In genomic region chr12:111423570-111424129, GRCm38 (mm10) we compare ENCODE assay signal across 13 mouse cellular contexts. TPM values are rescaled to one million over a fixed set of nuclear protein-coding genes. Genes with fewer than 3 reads are reported as not detected.
DNase-seq lines count a peak whose midpoint lies in the region; ATAC-seq and TF ChIP-seq lines count a peak whose summit lies in the region.
"Had no signal": no experiment of that assay in that cellular context is flagged by ENCODE, and none has a peak within 500 bp of the region (broad histone marks: within the 10 kb centered on the region; RNA-seq: fewer than 3 reads in every experiment).

No protein-coding gene starts in this region.

- TF ChIP-seq POLR2A in heart, adult 2 months (IDR thresholded peaks at IDR 0.05; ENCODE audit: insufficient read depth, low read depth, low read length): no peak

- H3K9me3 ChIP-seq in heart, embryonic 10.5 days: no peaks in the 10 kb centered on the region
- H3K9me3 ChIP-seq in E14TG2a.4 (ENCODE audit: low read length): no peaks in the 10 kb centered on the region
- H3K9me3 ChIP-seq in hindbrain, embryonic 10.5 days: no peaks in the 10 kb centered on the region
- no peaks in the 10 kb centered on the region for H3K9me3 ChIP-seq in midbrain, embryonic 12.5 days

- peaks cover 60% of the 10 kb centered on the region for H3K4me1 ChIP-seq in heart, embryonic 10.5 days
- H3K4me1 ChIP-seq in heart, adult 2 months (ENCODE audit: control insufficient read depth, insufficient read depth, low read length): peaks cover 3% of the 10 kb centered on the region; the same call in 1 of the 2 replicates
- peaks cover 47% of the 10 kb centered on the region for H3K4me1 ChIP-seq in E14TG2a.4 (replicated peaks; ENCODE audit: low read depth, low read length)
- H3K4me1 ChIP-seq in hindbrain, embryonic 10.5 days (replicated peaks): peaks cover 44% of the 10 kb centered on the region
- peaks cover 7% of the 10 kb centered on the region for H3K4me1 ChIP-seq in midbrain, embryonic 12.5 days

- intact Hi-C loops in heart, adult 2 months (cut with DNase I): no loop called here

- no peaks in the 10 kb centered on the region for H3K79me2 ChIP-seq in heart, adult 2 months (replicated peaks; ENCODE audit: control insufficient read depth, insufficient read depth, low read length)

- 8% methylated on average over 43 of the region's 43 CpGs for WGBS in heart, embryonic 10.5 days
- 55% methylated on average over 43 of the region's 43 CpGs for WGBS in heart, adult 2 months
- WGBS in hindbrain, embryonic 10.5 days: 2% methylated on average over 43 of the region's 43 CpGs
- 2% methylated on average over 43 of the region's 43 CpGs for WGBS in midbrain, embryonic 12.5 days

- no peaks in the 10 kb centered on the region for H3K36me3 ChIP-seq in heart, embryonic 10.5 days
- H3K36me3 ChIP-seq in heart, adult 2 months (ENCODE audit: control insufficient read depth, insufficient read depth, low read length): no peaks in the 10 kb centered on the region
- no peaks in the 10 kb centered on the region for H3K36me3 ChIP-seq in E14TG2a.4 (ENCODE audit: insufficient read depth, low read length)
- no peaks in the 10 kb centered on the region for H3K36me3 ChIP-seq in hindbrain, embryonic 10.5 days
- no peaks in the 10 kb centered on the region for H3K36me3 ChIP-seq in midbrain, embryonic 12.5 days

- no peak for ATAC-seq in midbrain, embryonic 12.5 days (ENCODE audit: low FRiP score, low read depth)
- ATAC-seq: activated CD4-positive, CD25-positive, alpha-beta regulatory T cell, adult 4 months had no signal

- H3K4me3 ChIP-seq in heart, embryonic 10.5 days: peak overlapping the region; percentile 49
- no peak overlapping the region for H3K4me3 ChIP-seq in heart, adult 2 months
- H3K4me3 ChIP-seq in E14TG2a.4 (replicated peaks; ENCODE audit: low read length): peak overlapping the region; percentile 64
- H3K4me3 ChIP-seq in hindbrain, embryonic 10.5 days: peak overlapping the region; percentile 36
- peak overlapping the region; percentile 2 for H3K4me3 ChIP-seq in midbrain, embryonic 12.5 days

- no peak overlapping the region for H3K9ac ChIP-seq in heart, adult 2 months (ENCODE audit: low read depth, low read length)
- H3K9ac ChIP-seq in midbrain, embryonic 12.5 days (replicated peaks): no peak overlapping the region

- TF ChIP-seq CTCF in heart, adult 2 months (IDR thresholded peaks at IDR 0.05): no peak
- TF ChIP-seq CTCF in E14TG2a.4 (conservative IDR thresholded peaks at IDR 0.05; ENCODE audit: low read length): no peak

- DNase-seq in heart, embryonic 10.5 days (ENCODE audit: low spot score): no peak
- no peak for DNase-seq in heart, adult 2 months
- DNase-seq in hindbrain, embryonic 10.5 days (ENCODE audit: low spot score): no peak
- no peak for DNase-seq in ovary, postnatal 10 days (ENCODE audit: low spot score)
- no peak for DNase-seq in frontal cortex, postnatal 14 days (ENCODE audit: low spot score in 2 of 2)
- no peak for DNase-seq in layer of hippocampus, postnatal 36 days
- DNase-seq: cerebellum, adult 11-12 months; thymus, postnatal 14 days had no signal

- peaks cover 95% of the 10 kb centered on the region for H3K27me3 ChIP-seq in heart, embryonic 10.5 days (ENCODE audit: insufficient read depth, poor library complexity, severe bottlenecking)
- H3K27me3 ChIP-seq in heart, adult 2 months (ENCODE audit: control insufficient read depth, insufficient read depth, low read length): no peaks in the 10 kb centered on the region
- peaks cover 98% of the 10 kb centered on the region for H3K27me3 ChIP-seq in E14TG2a.4 (ENCODE audit: insufficient read depth, low read length)
- H3K27me3 ChIP-seq in hindbrain, embryonic 10.5 days (ENCODE audit: insufficient read depth, poor library complexity, severe bottlenecking): peaks cover 100% of the 10 kb centered on the region
- H3K27me3 ChIP-seq in midbrain, embryonic 12.5 days: peaks cover 98% of the 10 kb centered on the region

- no peak for TF ChIP-seq EP300 in heart, adult 2 months (IDR thresholded peaks at IDR 0.05; ENCODE audit: insufficient read depth, low read depth, low read length)

- H3K4me2 ChIP-seq in midbrain, embryonic 12.5 days (replicated peaks): peak overlapping the region; percentile 37

- no peak overlapping the region for H3K27ac ChIP-seq in heart, embryonic 10.5 days
- H3K27ac ChIP-seq in heart, adult 2 months: no peak overlapping the region
- no peak overlapping the region for H3K27ac ChIP-seq in hindbrain, embryonic 10.5 days
- no peak overlapping the region for H3K27ac ChIP-seq in midbrain, embryonic 12.5 days (replicated peaks)

RNA-seq across cellular contexts. Expression of gene Exoc3l4, which starts 6.8 kb away (rescaled TPM):
- polyA plus RNA-seq in heart, embryonic 10.5 days (2016; fragmentation: Nextera tagmentation; extraction: Ambion mirVana): 14.5 and 14.6 TPM in 2 replicates
- total RNA-seq in heart, adult 2 months (2021): 1 to 10 TPM; 2.5 to 2.7 TPM
- polyA plus RNA-seq in heart, adult 2 months (2012; rRNA removed): 9.2 and 10.9 TPM in 2 replicates
- polyA plus RNA-seq in hindbrain, embryonic 10.5 days (2016; fragmentation: Nextera tagmentation; extraction: Ambion mirVana): 4.7 and 5.4 TPM in 2 replicates
- polyA plus RNA-seq in midbrain, embryonic 12.5 days (2016; fragmentation: Nextera tagmentation; extraction: Ambion mirVana): 2.7 and 4.1 TPM in 2 replicates
- 1 to 10 TPM; 3.3 to 5.5 TPM for total RNA-seq in layer of hippocampus, postnatal 36 days (2021)
- total RNA-seq: neutrophil, adult 5-6 weeks had no signal
- polyA plus RNA-seq: activated CD4-positive, CD25-positive, alpha-beta regulatory T cell, adult 4 months had no signal

RNA-seq across cellular contexts. Expression of gene Lbhd2, which starts 17.0 kb away (rescaled TPM):
- polyA plus RNA-seq in heart, embryonic 10.5 days (2016; fragmentation: Nextera tagmentation; extraction: Ambion mirVana): 0.21 and 0.30 TPM in 2 replicates
- total RNA-seq in heart, adult 2 months (2021): not detected
- not detected in 2 replicates for polyA plus RNA-seq in heart, adult 2 months (2012; rRNA removed)
- 0.25 TPM in 1 of 2 replicates, not detected in the other for polyA plus RNA-seq in hindbrain, embryonic 10.5 days (2016; fragmentation: Nextera tagmentation; extraction: Ambion mirVana)
- 0.47 TPM in 1 of 2 replicates, not detected in the other for polyA plus RNA-seq in midbrain, embryonic 12.5 days (2016; fragmentation: Nextera tagmentation; extraction: Ambion mirVana)
- total RNA-seq in layer of hippocampus, postnatal 36 days (2021): 1 to 10 TPM in 1 of 2 experiments, not detected in 1; 1.2 TPM
- total RNA-seq: liver, adult 2 months; neutrophil, adult 5-6 weeks had no signal
- polyA plus RNA-seq: activated CD4-positive, CD25-positive, alpha-beta regulatory T cell, adult 4 months; liver, adult 2 months had no signal

RNA-seq across cellular contexts. Expression of gene Tnfaip2, which starts 18.6 kb away (rescaled TPM):
- polyA plus RNA-seq in heart, embryonic 10.5 days (2016; fragmentation: Nextera tagmentation; extraction: Ambion mirVana): 12.1 and 12.8 TPM in 2 replicates
- 10 to 100 TPM; 40.9 to 52.1 TPM for total RNA-seq in heart, adult 2 months (2021)
- 40.2 and 52.0 TPM in 2 replicates for polyA plus RNA-seq in heart, adult 2 months (2012; rRNA removed)
- 3.0 and 3.2 TPM in 2 replicates for polyA plus RNA-seq in hindbrain, embryonic 10.5 days (2016; fragmentation: Nextera tagmentation; extraction: Ambion mirVana)
- polyA plus RNA-seq in midbrain, embryonic 12.5 days (2016; fragmentation: Nextera tagmentation; extraction: Ambion mirVana): 1.2 and 1.5 TPM in 2 replicates
- 1 to 10 TPM in 1 of 2 experiments, under 1 TPM in 1; 0.40 to 1.0 TPM for total RNA-seq in layer of hippocampus, postnatal 36 days (2021)
- polyA plus RNA-seq: activated CD4-positive, CD25-positive, alpha-beta regulatory T cell, adult 4 months had no signal

RNA-seq across cellular contexts. Expression of gene Cdc42bpb, which starts 46.1 kb away (rescaled TPM):
- 27.8 and 33.1 TPM in 2 replicates for polyA plus RNA-seq in heart, embryonic 10.5 days (2016; fragmentation: Nextera tagmentation; extraction: Ambion mirVana)
- total RNA-seq in heart, adult 2 months (2021): 10 to 100 TPM; 55.3 to 58.5 TPM
- polyA plus RNA-seq in heart, adult 2 months (2012; rRNA removed): 105 and 106 TPM in 2 replicates
- polyA plus RNA-seq in hindbrain, embryonic 10.5 days (2016; fragmentation: Nextera tagmentation; extraction: Ambion mirVana): 32.6 and 34.7 TPM in 2 replicates
- 39.4 and 40.5 TPM in 2 replicates for polyA plus RNA-seq in midbrain, embryonic 12.5 days (2016; fragmentation: Nextera tagmentation; extraction: Ambion mirVana)
- total RNA-seq in layer of hippocampus, postnatal 36 days (2021): 100 to 1,000 TPM; 112 to 115 TPM
